Mouse (Mus musculus) CD4-positive, CD25-positive, alpha-beta regulatory T cell, adult 2 months (primary cell): Measurements from ENCODE around the gene Fam20c.

Experiments
- DNase-seq: peaks from one replicate; pipeline ENCODE4 v3.0.0-alpha.2; 2012; ENCODE audit warnings: low read depth, low spot score

Fam20c gene

DNA sequence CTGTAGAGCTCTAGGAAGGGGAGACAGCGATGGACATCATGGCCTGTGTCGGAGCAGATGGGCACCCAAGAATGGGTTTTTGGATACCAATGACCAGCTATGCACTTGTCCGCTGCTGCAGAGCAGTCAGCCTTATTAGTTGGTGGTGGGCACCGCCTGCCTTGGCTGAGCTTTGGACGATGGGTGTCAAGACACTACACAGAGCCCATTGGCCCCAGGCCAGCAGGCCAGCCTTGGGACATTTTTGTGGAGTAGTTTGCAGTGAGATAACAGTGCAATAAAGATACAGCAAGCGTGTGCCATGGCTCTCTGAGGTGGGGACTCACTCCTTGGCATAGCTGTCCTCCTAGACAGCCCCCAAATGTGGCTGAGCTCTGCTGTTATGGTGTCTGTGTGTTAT, 55.5 kb downstream of the Fam20c start:
- DNase-seq = no peak

DNA sequence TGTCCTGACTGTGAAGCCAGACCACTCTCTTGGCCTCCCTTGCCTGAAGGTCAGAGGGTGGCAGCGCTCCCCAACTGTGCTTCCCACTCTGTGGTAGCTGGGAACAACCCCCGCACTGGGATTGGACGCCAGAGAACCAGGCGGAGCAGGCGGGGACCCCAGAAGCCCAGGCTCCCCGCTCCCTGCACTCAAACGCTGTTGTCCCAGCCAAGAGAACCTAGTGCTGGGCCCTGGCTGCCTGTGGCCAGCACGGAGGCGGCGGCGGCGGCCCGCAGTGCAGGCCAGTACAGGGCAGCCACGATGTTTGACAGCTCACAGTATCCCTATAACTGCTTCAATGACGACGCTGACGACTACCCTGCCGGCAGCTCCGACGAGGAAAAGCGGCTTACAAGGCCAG, 65.5 kb downstream of the Fam20c start, which contains the start of gene Gm5294:
Gene Gm5294 (plus strand): TSS at position 301 of the 400 bp plus-strand sequence.
- DNase-seq = no peak

GRCm38 (mm10) chr5:138820717-138821332, 66.5 kb downstream of the Fam20c start:
- DNase-seq = no peak

- DNase-seq = no peak
Measured at GRCm38 (mm10) chr5:138825090-138825489, 70.8 kb downstream of the Fam20c start.

DNA sequence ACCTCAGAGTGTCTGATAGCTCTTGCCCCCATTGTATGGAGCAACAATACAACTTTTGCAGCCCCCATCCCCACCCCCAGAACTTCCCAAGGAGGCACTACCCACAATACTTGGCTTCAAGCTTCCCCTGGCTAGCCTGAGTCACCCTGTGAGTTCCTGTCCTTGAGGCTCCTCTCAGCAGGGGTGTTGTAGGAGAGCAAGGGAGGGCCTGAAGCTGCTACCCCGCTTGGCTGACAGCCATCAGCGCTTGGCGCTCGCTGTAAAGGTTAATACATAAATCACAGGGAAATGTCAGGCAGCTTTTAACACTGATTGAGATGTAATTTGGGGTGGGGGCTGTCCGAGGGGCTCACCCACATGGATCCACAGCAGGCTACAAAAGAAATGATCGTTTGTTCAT, 79.1 kb downstream of the Fam20c start:
- no peak for DNase-seq

DNA sequence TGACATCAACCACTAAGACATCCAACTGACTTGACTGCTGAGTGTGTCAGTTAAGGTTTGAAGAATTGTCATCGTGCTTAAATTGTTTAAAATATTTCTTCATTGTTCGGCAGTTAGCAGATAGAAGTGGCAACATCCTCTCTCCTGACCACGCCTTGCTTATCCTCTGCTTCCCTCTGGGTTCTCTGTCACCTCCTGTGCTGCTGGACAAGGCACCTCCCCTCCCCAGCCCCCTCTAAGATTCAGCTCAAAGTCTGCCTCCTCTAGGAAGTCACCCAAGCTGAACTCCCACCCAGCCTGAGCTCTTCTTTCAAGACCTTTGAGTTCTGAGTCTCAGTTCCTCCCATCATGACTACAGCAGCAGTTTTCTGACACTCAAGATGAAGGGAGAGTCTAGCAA, 80.6 kb downstream of the Fam20c start:
- DNase-seq = no peak

DNA sequence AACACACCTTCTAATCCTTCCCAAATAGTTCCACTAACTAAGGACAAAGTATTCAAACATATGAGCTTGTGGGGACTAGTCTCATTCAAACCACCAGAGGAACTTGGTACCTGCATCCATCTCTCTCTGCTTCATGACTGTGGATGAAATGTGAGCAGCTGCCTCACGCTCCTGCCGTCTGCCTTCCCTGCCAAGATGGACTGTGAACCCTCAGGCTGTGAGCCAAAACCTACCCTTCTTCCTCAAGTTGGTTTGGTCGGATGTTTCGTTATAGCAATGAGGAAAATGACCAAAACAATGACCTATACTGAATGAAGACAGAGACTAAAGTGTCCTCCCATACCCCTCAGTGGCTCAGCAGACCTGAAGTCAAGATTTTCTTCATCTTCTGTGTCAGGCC, 86.7 kb downstream of the Fam20c start:
- DNase-seq = no peak

- DNase-seq = no peak
Measured at GRCm38 (mm10) chr5:138843168-138843824, 89.0 kb downstream of the Fam20c start.

DNA sequence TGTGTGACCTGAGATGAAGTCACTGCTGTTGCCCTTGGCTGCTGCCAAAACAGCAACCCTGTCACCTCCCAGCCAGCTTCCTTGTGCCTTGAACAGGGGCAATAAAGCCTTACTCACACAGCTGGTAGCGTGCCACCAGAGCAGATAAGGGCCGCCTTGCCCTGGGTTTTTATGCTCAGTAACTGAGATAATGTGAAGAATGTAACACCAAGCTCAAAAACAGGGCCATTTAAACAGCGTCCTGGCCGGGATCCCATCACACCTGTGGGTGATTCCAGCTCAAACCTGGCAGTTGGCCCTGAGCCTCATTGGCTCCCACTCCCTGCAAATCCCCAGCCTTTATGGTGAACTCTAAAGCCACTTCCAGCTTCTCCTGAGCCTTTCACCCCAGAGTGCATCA, 92.2 kb downstream of the Fam20c start:
- DNase-seq = no peak

DNA sequence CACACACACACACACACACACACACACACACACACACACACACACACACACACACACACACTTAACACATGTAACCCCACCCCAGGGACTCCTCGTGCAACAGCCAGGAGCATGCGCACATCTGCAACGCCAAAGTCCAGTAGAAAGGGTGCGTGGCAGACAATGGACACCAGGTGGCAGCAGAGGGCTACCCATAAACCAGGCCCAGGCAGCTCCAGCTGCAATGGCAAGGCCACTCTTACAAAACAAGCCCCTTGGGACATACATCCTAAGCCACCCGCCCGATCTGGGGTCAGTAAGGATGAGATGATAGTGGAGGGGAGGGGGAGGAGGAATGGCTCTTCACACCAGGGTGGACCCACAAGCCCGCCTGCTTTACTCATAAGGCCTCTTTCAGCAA, 93.8 kb downstream of the Fam20c start:
- peak; percentile 90 for DNase-seq

DNA sequence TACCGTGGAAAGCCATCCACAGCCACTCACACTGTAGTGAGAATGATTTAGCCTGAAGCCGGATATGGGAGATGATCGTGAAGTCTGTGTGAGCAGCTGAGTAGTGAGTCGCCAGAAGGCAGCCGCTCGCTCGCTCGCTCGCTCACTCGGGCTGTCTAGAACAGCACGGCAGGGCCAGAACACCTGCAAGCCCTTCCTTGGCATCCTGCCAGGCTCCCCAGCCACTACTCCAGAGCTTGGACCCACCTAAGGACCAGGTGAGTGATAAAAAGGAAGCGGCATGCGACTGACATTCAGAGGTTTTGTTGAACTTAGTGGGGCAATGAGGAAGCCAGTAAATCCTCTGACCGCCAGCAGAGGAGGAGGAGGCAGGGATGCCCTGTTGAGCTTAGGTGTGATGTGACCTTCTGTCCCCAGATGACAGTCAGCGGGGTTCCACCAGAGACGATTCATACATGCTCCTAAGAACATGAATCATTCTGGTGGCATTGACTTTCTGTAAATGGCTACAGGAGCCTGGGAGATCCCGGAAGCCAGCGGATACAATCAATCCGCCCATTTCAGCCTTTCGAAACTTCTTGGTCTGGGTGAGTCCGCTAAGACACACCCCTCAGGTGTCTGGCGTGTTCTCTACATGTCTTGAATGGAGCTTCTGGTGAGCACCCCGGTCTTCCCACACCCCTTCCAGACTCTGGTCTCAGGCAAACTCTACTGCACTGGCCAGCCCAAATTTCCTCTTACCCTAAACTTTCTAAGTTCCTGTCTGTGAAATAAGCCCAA, 95.6 kb downstream of the Fam20c start:
- no peak for DNase-seq

- DNase-seq = no peak
Measured at GRCm38 (mm10) chr5:138850462-138850844, 96.1 kb downstream of the Fam20c start.

- no peak for DNase-seq
Measured at GRCm38 (mm10) chr5:138851296-138851780, 97.0 kb downstream of the Fam20c start.

DNA sequence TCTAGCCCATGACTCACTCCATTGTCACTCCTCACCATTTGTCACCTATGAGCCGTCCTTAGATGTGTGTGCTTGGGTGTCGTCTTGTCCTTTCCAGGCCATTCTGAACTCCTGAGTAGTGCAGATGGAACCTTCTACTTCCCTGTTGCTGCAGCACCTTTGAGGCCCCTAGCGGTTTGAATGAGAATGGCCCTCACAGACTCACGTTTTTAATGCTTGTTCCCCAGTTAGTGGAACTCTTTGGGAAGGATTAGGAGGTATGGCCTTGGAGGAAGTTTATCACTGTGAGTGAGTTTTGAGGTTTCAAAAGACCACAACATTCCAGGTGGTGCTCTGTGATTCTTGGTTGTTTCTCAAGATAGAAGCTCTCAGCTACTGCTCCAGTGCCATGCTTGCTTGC, 97.8 kb downstream of the Fam20c start:
- no peak for DNase-seq

GRCm38 (mm10) chr5:138853349-138853748, 99.0 kb downstream of the Fam20c start:
- no peak for DNase-seq

DNA sequence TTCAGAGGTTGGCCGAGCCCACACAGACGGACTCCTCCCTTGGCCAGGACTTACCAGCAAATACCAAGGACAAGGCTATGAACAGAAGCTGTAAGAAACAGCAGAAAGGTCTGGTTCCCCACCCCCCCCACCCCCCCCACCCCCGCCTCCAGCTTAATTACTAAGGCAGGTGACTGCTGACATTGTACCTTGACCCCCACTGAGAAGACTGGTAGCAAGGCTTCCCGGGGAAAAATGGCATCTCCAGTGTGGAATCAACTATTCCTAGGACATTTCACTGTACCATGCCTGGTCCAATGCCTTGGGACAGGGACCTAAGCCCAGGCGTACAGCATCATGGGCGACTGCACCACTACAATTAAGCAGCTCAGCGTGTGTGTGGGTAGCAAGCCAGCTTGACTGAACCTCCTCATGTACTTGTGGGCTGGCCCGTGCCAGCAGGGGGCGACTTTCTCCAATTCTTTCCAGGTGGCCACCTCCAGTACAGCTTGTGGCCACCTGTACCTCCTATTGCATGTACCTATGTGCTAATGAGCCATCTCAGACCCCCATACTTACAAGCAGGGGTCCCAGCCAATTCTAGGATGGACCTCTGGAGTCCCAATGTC, 102.8 kb downstream of the Fam20c start:
- DNase-seq = peak; percentile 50

GRCm38 (mm10) chr5:138857811-138858251, 103.5 kb downstream of the Fam20c start:
- no peak for DNase-seq
